Mouse (Mus musculus): ENCODE measurements around the gene Olfr720. TPM values are rescaled to one million over a fixed set of nuclear protein-coding genes. Genes with fewer than 3 reads are reported as not detected.

Gene Olfr720
- not detected for polyA plus RNA-seq (2014; fragmentation: Illumina TruSeq; extraction: RNeasy Lipid Tissue Mini Kit (QIAGEN cat#74804); ENCODE audit: low replicate concordance)

DNA sequence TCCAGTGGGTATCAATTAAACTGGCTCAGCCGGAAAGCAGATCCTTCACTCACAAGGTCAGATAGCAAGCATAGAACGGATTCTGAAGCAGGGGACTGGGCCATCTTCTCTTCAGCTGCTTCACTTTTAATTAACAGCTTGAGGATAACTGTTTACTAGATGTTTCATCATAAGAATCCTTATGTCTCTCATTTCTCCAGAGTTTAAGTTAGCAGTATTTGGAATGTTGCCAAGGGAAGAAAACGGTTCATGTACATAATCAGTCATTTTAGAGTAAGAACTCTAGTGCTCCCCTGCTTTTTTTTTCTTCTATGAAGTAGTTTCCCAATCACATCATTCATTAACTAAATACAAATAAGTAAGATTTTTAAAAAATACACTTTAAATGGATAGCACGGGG, at the start of gene Olfr720:
Gene Olfr720 (minus strand): TSS at position 101 of the 400 bp plus-strand sequence.

Other genes with a start within 250 kb of the Olfr720 start
- 36.0 TPM for gene Atxn7, start 225.4 kb downstream of the Olfr720 start, polyA plus RNA-seq (2014; fragmentation: Illumina TruSeq; extraction: RNeasy Lipid Tissue Mini Kit (QIAGEN cat#74804); ENCODE audit: low replicate concordance)
- gene Thoc7, start 225.0 kb downstream of the Olfr720 start, polyA plus RNA-seq (2014; fragmentation: Illumina TruSeq; extraction: RNeasy Lipid Tissue Mini Kit (QIAGEN cat#74804); ENCODE audit: low replicate concordance), result 662 TPM
- 125 TPM for gene Psmd6, start 65.9 kb downstream of the Olfr720 start, polyA plus RNA-seq (2014; fragmentation: Illumina TruSeq; extraction: RNeasy Lipid Tissue Mini Kit (QIAGEN cat#74804); ENCODE audit: low replicate concordance)
- not detected for gene Olfr31, start 136.0 kb upstream of the Olfr720 start, polyA plus RNA-seq (2014; fragmentation: Illumina TruSeq; extraction: RNeasy Lipid Tissue Mini Kit (QIAGEN cat#74804); ENCODE audit: low replicate concordance)
- not detected for gene Il3ra, start 159.4 kb upstream of the Olfr720 start, polyA plus RNA-seq (2014; fragmentation: Illumina TruSeq; extraction: RNeasy Lipid Tissue Mini Kit (QIAGEN cat#74804); ENCODE audit: low replicate concordance)
- not detected for gene Olfr721-ps1, start 214.5 kb upstream of the Olfr720 start, polyA plus RNA-seq (2014; fragmentation: Illumina TruSeq; extraction: RNeasy Lipid Tissue Mini Kit (QIAGEN cat#74804); ENCODE audit: low replicate concordance)